Mouse (Mus musculus): ENCODE data around the gene Olfr317.

GRCm38 (mm10) chr11:58782480-58783089, 43.6 kb upstream of the Olfr317 start, which contains the start of gene Olfr314:
- TF ChIP-seq CTCF (IDR thresholded peaks at IDR 0.05; ENCODE audit: control insufficient read depth, insufficient read depth, low read length) (no peak), POLR2A (IDR thresholded peaks at IDR 0.05; ENCODE audit: borderline replicate concordance, control insufficient read depth, low read depth, low read length) (no peak)
